Comparison of ENCODE assay signal across 8 mouse cellular contexts in the genomic region with DNA sequence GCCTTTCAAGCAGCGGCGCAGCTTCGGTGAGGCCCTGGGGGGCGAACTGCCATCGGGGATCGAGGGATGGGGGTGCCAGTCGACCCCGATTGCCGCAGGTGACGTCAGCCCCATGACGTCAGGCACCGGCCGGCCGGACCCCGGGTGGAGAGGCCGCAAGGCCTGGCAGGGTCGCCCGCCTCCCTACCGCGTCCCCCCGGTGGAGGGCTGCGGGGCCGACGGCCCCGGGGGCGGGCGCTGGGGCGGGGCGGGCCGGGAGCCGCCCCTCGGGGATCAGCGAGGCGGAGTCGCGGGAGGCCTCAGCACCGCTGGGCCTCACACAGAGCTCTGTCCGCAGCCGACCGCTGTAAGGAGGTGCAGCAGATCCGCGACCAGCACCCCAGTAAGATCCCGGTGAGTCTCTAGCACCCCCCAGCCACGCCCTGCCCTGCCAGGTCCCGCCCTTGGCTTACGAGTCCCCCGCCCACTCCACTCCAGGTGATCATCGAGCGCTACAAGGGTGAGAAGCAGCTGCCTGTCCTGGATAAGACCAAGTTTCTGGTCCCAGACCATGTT. TPM values are rescaled to one million over a fixed set of nuclear protein-coding genes. Genes with fewer than 3 reads are reported as not detected.
A peak's percentile ranks its signal among the peaks of the same experiment; 100 is the strongest.
DNase-seq lines count a peak whose midpoint lies in the region; ATAC-seq and TF ChIP-seq lines count a peak whose summit lies in the region.

No protein-coding gene starts in this region.

- H3K4me3 ChIP-seq in gastrocnemius, adult 2 months: peak overlapping the region; percentile 99
- H3K4me3 ChIP-seq in intestine, embryonic 14.5 days (ENCODE audit: low read depth, low read length): peak overlapping the region; percentile 97
- peak overlapping the region; percentile 96 for H3K4me3 ChIP-seq in liver, embryonic 11.5 days (ENCODE audit: low read depth, low read length)
- H3K4me3 ChIP-seq in testis, adult 2 months (ENCODE audit: control insufficient read depth, low read depth, low read length): peak overlapping the region; percentile 90

- H3K36me3 ChIP-seq in intestine, embryonic 14.5 days (ENCODE audit: control insufficient read depth, insufficient read depth, low read length): peaks cover 14% of the 10 kb centered on the region
- peaks cover 4% of the 10 kb centered on the region; the same call in 1 of the 2 replicates for H3K36me3 ChIP-seq in liver, embryonic 11.5 days (ENCODE audit: control insufficient read depth, insufficient read depth, low read length)
- no peaks in the 10 kb centered on the region; the same call in 1 of the 2 replicates for H3K36me3 ChIP-seq in testis, adult 2 months (ENCODE audit: control insufficient read depth, insufficient read depth, low read length)

- DNase-seq in 3134 (ENCODE audit: extremely low read depth, insufficient read length, low spot score): peak; percentile 65
- peak; percentile 74 for DNase-seq in ZHBTc4 (ENCODE audit: low read depth, low spot score)
- peak; percentile 57 to 61 for DNase-seq in cerebellum, postnatal 36 days
- peak; percentile 83 for DNase-seq in gastrocnemius, adult 2 months
- DNase-seq in intestine, embryonic 14.5 days (ENCODE audit: low spot score): peak; percentile 89
- DNase-seq in liver, embryonic 11.5 days (ENCODE audit: low spot score): peak; percentile 76

- H3K9ac ChIP-seq in intestine, embryonic 14.5 days (ENCODE audit: low read length): peak overlapping the region; percentile 92
- H3K9ac ChIP-seq in liver, embryonic 11.5 days (ENCODE audit: low read depth, low read length): peak overlapping the region; percentile 79

- WGBS in intestine, embryonic 14.5 days: 1% methylated on average over 31 of the region's 49 CpGs
- 3% methylated on average over 48 of the region's 49 CpGs for WGBS in liver, embryonic 11.5 days

- TF ChIP-seq POLR2A in testis, adult 2 months (IDR thresholded peaks at IDR 0.05; ENCODE audit: control insufficient read depth, low read depth, low read length): no peak

- H3K9me3 ChIP-seq in intestine, embryonic 14.5 days (ENCODE audit: control insufficient read depth, low read length): no peaks in the 10 kb centered on the region
- H3K9me3 ChIP-seq in liver, embryonic 11.5 days (ENCODE audit: control insufficient read depth, low read length): no peaks in the 10 kb centered on the region

- peak; percentile 5; the same call in 1 of the 2 replicates for TF ChIP-seq CTCF in gastrocnemius, adult 2 months (IDR thresholded peaks at IDR 0.05)
- TF ChIP-seq CTCF in testis, adult 2 months (IDR thresholded peaks at IDR 0.05; ENCODE audit: control insufficient read depth, insufficient read depth, insufficient replicate concordance, low read depth, low read length): no peak

- peaks cover 8% of the 10 kb centered on the region; the same call in 1 of the 2 replicates for H3K4me1 ChIP-seq in intestine, embryonic 14.5 days (replicated peaks; ENCODE audit: control insufficient read depth, insufficient read depth, low read length)
- peaks cover 5% of the 10 kb centered on the region for H3K4me1 ChIP-seq in liver, embryonic 11.5 days (replicated peaks; ENCODE audit: control insufficient read depth, insufficient read depth, low read length)
- peaks cover 6% of the 10 kb centered on the region for H3K4me1 ChIP-seq in testis, adult 2 months (ENCODE audit: control insufficient read depth, insufficient read depth, low read length)

- H3K27me3 ChIP-seq in intestine, embryonic 14.5 days (replicated peaks; ENCODE audit: control insufficient read depth, insufficient read depth, low read length): no peaks in the 10 kb centered on the region
- H3K27me3 ChIP-seq in liver, embryonic 11.5 days (replicated peaks; ENCODE audit: control insufficient read depth, insufficient read depth, low read length): no peaks in the 10 kb centered on the region
- H3K27me3 ChIP-seq in testis, adult 2 months (ENCODE audit: control insufficient read depth, insufficient read depth, low read length): no peaks in the 10 kb centered on the region

- H3K27ac ChIP-seq in gastrocnemius, adult 2 months: peak overlapping the region; percentile 99
- peak overlapping the region; percentile 85 for H3K27ac ChIP-seq in intestine, embryonic 14.5 days (ENCODE audit: low read depth)
- H3K27ac ChIP-seq in liver, embryonic 11.5 days (ENCODE audit: low read depth, low read length): peak overlapping the region; percentile 45
- peak overlapping the region; percentile 72 for H3K27ac ChIP-seq in testis, adult 2 months (ENCODE audit: control insufficient read depth, insufficient read depth, low read depth, low read length)

- peak; percentile 92 for ATAC-seq in intestine, embryonic 14.5 days (replicated peaks; ENCODE audit: low FRiP score, low TSS enrichment, low read depth)
- peak; percentile 90 for ATAC-seq in liver, embryonic 11.5 days (replicated peaks; ENCODE audit: low FRiP score)
- peak; percentile 42 for ATAC-seq in monocyte, adult 5-6 weeks (replicated peaks; ENCODE audit: insufficient number of reproducible peaks, low FRiP score, low TSS enrichment, poor library complexity, severe bottlenecking)

- intact Hi-C loops in gastrocnemius, adult 2 months (cut with DNase I): loop anchor here (2.0 kb wide), 1 partner anchor 108 kb away; no protein-coding TSS in a partner anchor

- H3K4me2 ChIP-seq in intestine, embryonic 14.5 days (ENCODE audit: low read length): peak overlapping the region; percentile 69
- H3K4me2 ChIP-seq in liver, embryonic 11.5 days: peak overlapping the region; percentile 89

RNA-seq across cellular contexts. Expression of a gene that starts 0.6 kb away (rescaled TPM):
- 100 to 1,000 TPM; 267 to 277 TPM for total RNA-seq in gastrocnemius, adult 2 months (2021)
- polyA plus RNA-seq in intestine, embryonic 14.5 days (2014; fragmentation: Nextera tagmentation; extraction: Ambion mirVana): 180 and 203 TPM in 2 replicates
- 43.5 and 45.6 TPM in 2 replicates for polyA plus RNA-seq in liver, embryonic 11.5 days (2014; fragmentation: Nextera tagmentation; extraction: Ambion mirVana)
- 3.6 to 16.5 TPM (median 4.6 TPM) in 3 replicates for total RNA-seq in monocyte, adult 5-6 weeks (2017)
- 897 and 985 TPM in 2 replicates for polyA plus RNA-seq in testis, adult 2 months (2012; rRNA removed)

RNA-seq across cellular contexts. Expression of a gene that starts 40.4 kb away (rescaled TPM):
- total RNA-seq in gastrocnemius, adult 2 months (2021): 100 to 1,000 TPM; 100 to 128 TPM
- 410 and 426 TPM in 2 replicates for polyA plus RNA-seq in intestine, embryonic 14.5 days (2014; fragmentation: Nextera tagmentation; extraction: Ambion mirVana)
- 272 and 289 TPM in 2 replicates for polyA plus RNA-seq in liver, embryonic 11.5 days (2014; fragmentation: Nextera tagmentation; extraction: Ambion mirVana)
- 66.0 to 110 TPM (median 92.2 TPM) in 3 replicates for total RNA-seq in monocyte, adult 5-6 weeks (2017)
- 53.6 and 60.8 TPM in 2 replicates for polyA plus RNA-seq in testis, adult 2 months (2012; rRNA removed)

Comparison
In these comparisons a context has a peak if more than half of its experiments do, and no peak if none do; other contexts are left out.
1. Peak in every context shown above with its lines: DNase-seq, ATAC-seq, H3K4me3 ChIP-seq and H3K27ac ChIP-seq.
2. H3K27ac ChIP-seq: peak in every context shown above with its lines; median percentile 99 in gastrocnemius, adult 2 months; 85 in intestine, embryonic 14.5 days; 72 in testis, adult 2 months; 45 in liver, embryonic 11.5 days.
3. ATAC-seq: peak in every context shown above with its lines; median percentile 92 in intestine, embryonic 14.5 days; 90 in liver, embryonic 11.5 days; 42 in monocyte, adult 5-6 weeks.